Mouse (Mus musculus) kidney, embryonic 16.5 days (tissue): ENCODE measurements around the gene Arhgap10. TPM values are rescaled to one million over a fixed set of nuclear protein-coding genes. Genes with fewer than 3 reads are reported as not detected.

Experiments
- ATAC-seq: fragments of 200-750 bp; cut with Nextera tagmentation; 2 replicates; pipeline ENCODE4 v1.8.0; 2017; ENCODE audit warnings: moderate TSS enrichment; ENCODE audit not compliant: low FRiP score, low TSS enrichment
- H3K27ac ChIP-seq: fragments of 300-500 bp; sonication (generic); 2 replicates; pipeline ENCODE4 v1.5.1; 2014; ENCODE audit warnings: low read length
- H3K27me3 ChIP-seq: fragments of 300-500 bp; sonication (generic); 2 replicates; pipeline ENCODE4 v1.6.1; 2014; ENCODE audit warnings: low read length, control low read depth, mixed read lengths; ENCODE audit not compliant: insufficient read depth
- H3K36me3 ChIP-seq: fragments of 300-500 bp; sonication (generic); 2 replicates; pipeline ENCODE4 v1.6.1; 2014; ENCODE audit warnings: low read length, control low read depth, mixed read lengths; ENCODE audit not compliant: insufficient read depth
- H3K4me1 ChIP-seq: fragments of 300-500 bp; sonication (generic); 2 replicates; pipeline ENCODE4 v1.6.1; 2014; ENCODE audit warnings: low read length, control low read depth, mixed read lengths; ENCODE audit not compliant: insufficient read depth
- H3K4me2 ChIP-seq: fragments of 300-500 bp; sonication (generic); replicated peaks from 2 replicates; pipeline ENCODE4 v1.6.1; 2014; ENCODE audit warnings: low read depth, low read length
- H3K4me3 ChIP-seq: fragments of 300-500 bp; sonication (generic); 2 replicates; pipeline ENCODE4 v1.5.1; 2014; ENCODE audit warnings: mild to moderate bottlenecking, low read length
- H3K9ac ChIP-seq: fragments of 300-500 bp; sonication (generic); replicated peaks from 2 replicates; pipeline ENCODE4 v1.6.1; 2014; ENCODE audit warnings: low read length
- H3K9me3 ChIP-seq: fragments of 300-500 bp; sonication (generic); 2 replicates; pipeline ENCODE4 v1.6.1; 2016; ENCODE audit warnings: low read length, control low read depth
- WGBS: fragments of 180-500 bp; shearing (Covaris S2); extraction: QIAGEN DNeasy Blood & Tissue Kit; methylation state at CpG from one replicate; pipeline ENCODE4 v1.1.7; 2014; 5-methylcytosine and 5-hydroxymethylcytosine counted together
- polyA plus RNA-seq: library from polyadenylated mRNA; unstranded; fragments of >200 nt; fragmentation: Nextera tagmentation; extraction: Ambion mirVana; gene quantifications from 2 replicates; pipeline ENCODE4 v1.2.1, GENCODE M21; 2015

The Arhgap10 gene
- polyA plus RNA-seq, 1 experiment from 2014 or later: 36.0 TPM

- H3K27ac ChIP-seq: no peak overlapping the region
- peaks cover 3% of the 10 kb centered on the region; the same call in 1 of the 2 replicates for H3K4me1 ChIP-seq
- no peaks in the 10 kb centered on the region for H3K9me3 ChIP-seq
- 89% methylated on average over 1 of the region's 1 CpGs for WGBS
- no peaks in the 10 kb centered on the region for H3K27me3 ChIP-seq
- no peak overlapping the region for H3K4me2 ChIP-seq
- 0 out of 2 replicates have a peak, but pooled peaks cover 9% of the 10 kb centered on the region for H3K36me3 ChIP-seq
- no peak overlapping the region for H3K9ac ChIP-seq
- no peak overlapping the region for H3K4me3 ChIP-seq
- no peak for ATAC-seq
These were observed 163.6 kb downstream of the Arhgap10 start for GRCm38 (mm10) chr8:77354189-77354588.

- Histone ChIP-seq H3K4me1 (peaks cover 3% of the 10 kb centered on the region; the same call in 1 of the 2 replicates), H3K36me3 (0 out of 2 replicates have a peak, but pooled peaks cover 7% of the 10 kb centered on the region), H3K9ac (no peak overlapping the region), H3K9me3 (no peaks in the 10 kb centered on the region), H3K27ac (no peak overlapping the region), H3K4me3 (no peak overlapping the region), H3K4me2 (no peak overlapping the region), H3K27me3 (no peaks in the 10 kb centered on the region)
- ATAC-seq: no peak
- WGBS: 83% methylated on average over 9 of the region's 9 CpGs
These were observed 166.4 kb downstream of the Arhgap10 start for GRCm38 (mm10) chr8:77351177-77351860.

DNA sequence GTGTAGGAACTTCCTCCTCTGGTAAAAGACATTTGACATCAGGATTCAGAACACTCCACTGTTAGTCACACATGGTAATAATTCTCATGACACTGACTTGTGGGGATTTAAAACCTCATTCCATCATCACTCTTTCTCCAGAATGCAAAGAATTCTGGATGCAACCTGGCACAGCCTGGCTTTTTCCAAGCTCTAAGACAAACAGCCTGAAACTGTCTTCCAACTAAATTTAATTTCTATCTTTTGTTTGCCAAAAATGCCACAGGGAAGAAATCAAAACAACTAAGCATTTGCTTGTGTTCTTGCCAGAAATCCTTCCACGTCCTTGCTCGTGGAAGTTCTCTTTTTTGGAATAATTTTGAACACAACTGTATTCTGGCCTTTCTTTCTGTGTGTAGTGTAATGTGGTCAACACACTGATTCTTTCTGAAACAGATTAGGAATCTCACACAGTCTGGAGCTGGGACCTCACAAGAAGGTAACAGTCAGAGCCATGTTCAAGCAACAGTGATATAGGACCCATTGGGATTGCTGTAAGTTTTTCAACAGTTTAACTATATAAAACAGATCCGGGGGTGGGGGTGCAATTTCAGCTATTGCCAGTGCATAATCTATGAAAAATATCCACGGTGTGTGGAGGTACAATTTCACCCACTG is 167.5 kb downstream of the Arhgap10 start:
- ATAC-seq: no peak
- Histone ChIP-seq H3K4me1 (peaks cover 3% of the 10 kb centered on the region; the same call in 1 of the 2 replicates), H3K4me2 (no peak overlapping the region), H3K9ac (no peak overlapping the region), H3K9me3 (no peaks in the 10 kb centered on the region), H3K27me3 (no peaks in the 10 kb centered on the region), H3K36me3 (0 out of 2 replicates have a peak, but pooled peaks cover 12% of the 10 kb centered on the region), H3K4me3 (no peak overlapping the region), H3K27ac (no peak overlapping the region)
- WGBS: 77% methylated on average over 4 of the region's 4 CpGs

GRCm38 (mm10) chr8:77343916-77344315 is 173.8 kb downstream of the Arhgap10 start:
- ATAC-seq: no peak
- no peaks in the 10 kb centered on the region for H3K27me3 ChIP-seq
- 66% methylated on average over 6 of the region's 6 CpGs for WGBS

DNA sequence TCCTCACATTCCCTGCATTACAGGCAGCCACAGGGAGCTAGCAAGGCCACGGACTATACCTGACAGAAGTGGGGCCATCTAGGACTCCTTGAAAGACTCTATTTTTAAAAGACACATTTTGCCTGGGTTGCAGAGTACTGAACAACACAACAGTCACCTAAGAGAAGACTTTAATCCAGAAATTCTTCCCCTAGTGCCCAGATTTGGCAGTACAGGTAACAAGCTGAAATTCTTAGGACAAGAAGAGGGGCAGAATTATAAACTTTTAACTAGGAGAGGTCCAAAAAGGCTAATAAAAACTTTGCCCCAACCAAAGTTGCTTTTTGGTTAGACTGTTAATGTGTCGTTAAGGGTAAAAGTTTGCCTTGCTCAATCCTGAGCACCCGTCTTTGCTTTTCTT is 174.4 kb downstream of the Arhgap10 start:
- Histone ChIP-seq H3K4me1 (peaks cover 12% of the 10 kb centered on the region), H3K27me3 (no peaks in the 10 kb centered on the region), H3K4me3 (no peak overlapping the region), H3K36me3 (peaks cover 10% of the 10 kb centered on the region; the same call in 1 of the 2 replicates), H3K4me2 (no peak overlapping the region), H3K27ac (no peak overlapping the region), H3K9ac (no peak overlapping the region), H3K9me3 (no peaks in the 10 kb centered on the region)
- ATAC-seq: no peak
- WGBS: 90% methylated on average over 3 of the region's 3 CpGs

More at GRCm38 (mm10) chr8:77343916-77344315, 173.8 kb downstream of the Arhgap10 start:
- no peak overlapping the region for H3K4me3 ChIP-seq
- H3K4me1 ChIP-seq: peaks cover 12% of the 10 kb centered on the region
- no peak overlapping the region for H3K27ac ChIP-seq
- H3K4me2 ChIP-seq: no peak overlapping the region
- H3K9ac ChIP-seq: no peak overlapping the region
- peaks cover 14% of the 10 kb centered on the region; the same call in 1 of the 2 replicates for H3K36me3 ChIP-seq
- H3K9me3 ChIP-seq: no peaks in the 10 kb centered on the region

- Histone ChIP-seq H3K4me1 (peaks cover 12% of the 10 kb centered on the region), H3K27ac (0 out of 2 replicates have a peak overlapping the region, but pooled peaks have one; percentile 6), H3K36me3 (peaks cover 10% of the 10 kb centered on the region; the same call in 1 of the 2 replicates), H3K9ac (no peak overlapping the region), H3K9me3 (no peaks in the 10 kb centered on the region), H3K27me3 (no peaks in the 10 kb centered on the region), H3K4me2 (no peak overlapping the region), H3K4me3 (no peak overlapping the region)
- 73% methylated on average over 4 of the region's 4 CpGs for WGBS
- ATAC-seq: no peak
These were observed 175.6 kb downstream of the Arhgap10 start for GRCm38 (mm10) chr8:77342144-77342543.

- WGBS: 40% methylated on average over 9 of the region's 9 CpGs
- no peak for ATAC-seq
- no peak overlapping the region for H3K4me2 ChIP-seq
These were observed 176.4 kb downstream of the Arhgap10 start for GRCm38 (mm10) chr8:77341329-77341728.

DNA sequence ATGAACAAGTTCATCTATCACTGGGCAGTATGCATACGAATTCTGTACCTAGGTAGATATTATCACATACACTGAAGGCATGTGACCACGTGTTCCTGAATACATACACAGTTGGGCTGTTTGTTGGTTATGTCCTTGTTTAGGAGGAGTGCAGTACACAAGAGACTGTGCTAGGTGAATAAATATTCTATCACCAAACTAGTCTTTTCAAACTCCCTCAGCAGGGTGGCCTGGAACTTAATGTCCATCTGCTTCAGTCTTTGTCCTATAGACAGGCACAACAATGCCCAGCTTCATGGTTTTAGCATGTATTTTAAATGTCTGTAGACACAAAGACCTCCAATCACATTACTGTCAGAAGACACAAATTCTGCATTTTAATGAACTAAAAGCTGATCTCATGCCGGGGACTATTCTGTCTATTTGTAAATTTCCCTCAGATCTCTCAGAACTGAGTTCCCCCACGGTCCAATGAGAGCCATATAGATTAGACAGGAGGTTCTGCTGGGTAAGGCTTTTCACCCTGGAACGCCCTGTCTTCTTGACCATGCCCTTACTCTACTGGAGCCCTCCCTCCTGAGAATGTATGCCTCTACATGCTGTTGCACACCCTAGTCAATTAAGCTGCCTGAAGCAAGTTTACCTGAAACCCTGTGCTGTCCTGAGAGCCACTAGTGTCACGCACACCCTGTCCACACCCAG is 177.6 kb downstream of the Arhgap10 start:
- no peaks in the 10 kb centered on the region for H3K9me3 ChIP-seq
- no peaks in the 10 kb centered on the region for H3K27me3 ChIP-seq
- H3K27ac ChIP-seq: no peak overlapping the region
- 85% methylated on average over 6 of the region's 6 CpGs for WGBS
- H3K36me3 ChIP-seq: peaks cover 6% of the 10 kb centered on the region; the same call in 1 of the 2 replicates
- H3K4me3 ChIP-seq: no peak overlapping the region
- peaks cover 12% of the 10 kb centered on the region for H3K4me1 ChIP-seq
- ATAC-seq: no peak
- no peak overlapping the region for H3K4me2 ChIP-seq
- H3K9ac ChIP-seq: no peak overlapping the region

More at GRCm38 (mm10) chr8:77341329-77341728, 176.4 kb downstream of the Arhgap10 start:
- H3K36me3 ChIP-seq: peaks cover 10% of the 10 kb centered on the region; the same call in 1 of the 2 replicates
- H3K27me3 ChIP-seq: no peaks in the 10 kb centered on the region
- H3K9me3 ChIP-seq: no peaks in the 10 kb centered on the region
- H3K27ac ChIP-seq: peak overlapping the region; percentile 20; the same call in 1 of the 2 replicates
- H3K4me3 ChIP-seq: no peak overlapping the region
- no peak overlapping the region for H3K9ac ChIP-seq
- H3K4me1 ChIP-seq: peaks cover 12% of the 10 kb centered on the region

GRCm38 (mm10) chr8:77337272-77337671 is 180.5 kb downstream of the Arhgap10 start:
- no peak overlapping the region for H3K9ac ChIP-seq
- no peak overlapping the region for H3K27ac ChIP-seq
- peaks cover 5% of the 10 kb centered on the region; the same call in 1 of the 2 replicates for H3K36me3 ChIP-seq
- H3K9me3 ChIP-seq: no peaks in the 10 kb centered on the region
- H3K4me3 ChIP-seq: no peak overlapping the region
- no peak overlapping the region for H3K4me2 ChIP-seq
- peaks cover 10% of the 10 kb centered on the region for H3K4me1 ChIP-seq
- 0 out of 2 replicates have a peak, but pooled peaks have one; percentile 47 for ATAC-seq
- no peaks in the 10 kb centered on the region for H3K27me3 ChIP-seq
- 54% methylated on average over 12 of the region's 12 CpGs for WGBS
